Mouse (Mus musculus) midbrain, embryonic 12.5 days (tissue): ENCODE results near the gene Akap11. TPM values are rescaled to one million over a fixed set of nuclear protein-coding genes. Genes with fewer than 3 reads are reported as not detected.

Source experiments
- ATAC-seq: fragments of 200-750 bp; cut with Nextera tagmentation; 2 replicates; pipeline ENCODE4 v1.8.0; 2017; ENCODE audit warnings: low read depth, moderate TSS enrichment, moderate library complexity; ENCODE audit not compliant: low FRiP score
- H3K27ac ChIP-seq: fragments of 300-500 bp; sonication (generic); replicated peaks from 2 replicates; pipeline ENCODE4 v1.5.1; 2016; ENCODE audit warnings: mild to moderate bottlenecking
- H3K27me3 ChIP-seq: fragments of 300-500 bp; sonication (generic); 2 replicates; pipeline ENCODE4 v1.6.1; 2016; ENCODE audit warnings: mild to moderate bottlenecking
- H3K36me3 ChIP-seq: fragments of 300-500 bp; sonication (generic); 2 replicates; pipeline ENCODE4 v1.6.1; 2016
- H3K4me1 ChIP-seq: fragments of 300-500 bp; sonication (generic); 2 replicates; pipeline ENCODE4 v1.6.1; 2016
- H3K4me2 ChIP-seq: fragments of 300-500 bp; sonication (generic); replicated peaks from 2 replicates; pipeline ENCODE4 v1.6.1; 2016; ENCODE audit warnings: mild to moderate bottlenecking, moderate library complexity
- H3K4me3 ChIP-seq: fragments of 300-500 bp; sonication (generic); 2 replicates; pipeline ENCODE4 v1.5.1; 2016; ENCODE audit warnings: mild to moderate bottlenecking
- H3K9ac ChIP-seq: fragments of 300-500 bp; sonication (generic); replicated peaks from 2 replicates; pipeline ENCODE4 v1.6.1; 2016; ENCODE audit warnings: mild to moderate bottlenecking, moderate library complexity
- H3K9me3 ChIP-seq: fragments of 300-500 bp; sonication (generic); 2 replicates; pipeline ENCODE4 v1.6.1; 2016; ENCODE audit warnings: mild to moderate bottlenecking
- WGBS: fragments of 180-500 bp; shearing (Covaris S2); methylation state at CpG from one replicate; pipeline ENCODE4 v1.1.7; 2016; 5-methylcytosine and 5-hydroxymethylcytosine counted together
- polyA plus RNA-seq: library from polyadenylated mRNA; unstranded; fragments of >200 nt; fragmentation: Nextera tagmentation; extraction: Ambion mirVana; gene quantifications from 2 replicates; pipeline ENCODE4 v1.2.1, GENCODE M21; 2016

Gene Akap11
- polyA plus RNA-seq, 1 experiment from 2014 or later, result 35.1 TPM

- Histone ChIP-seq H3K4me1 (no peaks in the 10 kb centered on the region), H3K9me3 (no peaks in the 10 kb centered on the region), H3K4me2 (no peak overlapping the region), H3K9ac (no peak overlapping the region), H3K27ac (no peak overlapping the region), H3K27me3 (no peaks in the 10 kb centered on the region), H3K4me3 (no peak overlapping the region), H3K36me3 (no peaks in the 10 kb centered on the region)
- ATAC-seq, result no peak
- WGBS, result 90% methylated on average over 4 of the region's 4 CpGs
Measured at GRCm38 (mm10) chr14:78470714-78471113, 65.9 kb downstream of the Akap11 start.

- ATAC-seq, result no peak
- no peak overlapping the region for H3K9ac ChIP-seq
- H3K36me3 ChIP-seq, result no peaks in the 10 kb centered on the region
- WGBS, result 78% methylated on average over 7 of the region's 7 CpGs
- H3K4me2 ChIP-seq, result no peak overlapping the region
- H3K4me1 ChIP-seq, result no peaks in the 10 kb centered on the region
- H3K4me3 ChIP-seq, result no peak overlapping the region
- H3K27ac ChIP-seq, result no peak overlapping the region
- no peaks in the 10 kb centered on the region for H3K27me3 ChIP-seq
- no peaks in the 10 kb centered on the region for H3K9me3 ChIP-seq
Measured at GRCm38 (mm10) chr14:78468991-78469390, 67.6 kb downstream of the Akap11 start.

- H3K4me3 ChIP-seq, result no peak overlapping the region
Measured at GRCm38 (mm10) chr14:78467994-78468393, 68.6 kb downstream of the Akap11 start.

DNA sequence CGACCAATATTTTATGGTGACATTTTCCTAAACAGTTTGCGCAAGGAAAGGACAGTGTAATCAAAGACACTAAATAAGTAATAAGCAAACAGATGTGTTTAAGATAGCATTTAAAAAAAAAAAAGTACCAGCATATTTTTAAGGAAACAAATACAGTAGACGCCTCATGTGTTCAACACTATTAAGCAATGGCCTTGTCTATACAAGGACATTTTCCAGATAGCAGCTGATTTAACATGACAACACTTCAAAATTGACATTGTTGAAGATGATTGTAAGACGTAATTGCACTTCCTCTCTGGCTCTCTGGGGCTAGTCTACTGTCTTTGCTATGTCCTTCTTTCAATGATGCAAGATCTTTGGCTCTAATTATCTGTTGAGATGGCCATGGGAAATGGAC, 72.3 kb downstream of the Akap11 start:
- H3K27me3 ChIP-seq, result no peaks in the 10 kb centered on the region
- no peaks in the 10 kb centered on the region for H3K4me1 ChIP-seq
- no peaks in the 10 kb centered on the region for H3K36me3 ChIP-seq
- H3K27ac ChIP-seq, result no peak overlapping the region
- H3K9ac ChIP-seq, result no peak overlapping the region
- ATAC-seq, result no peak
- H3K4me3 ChIP-seq, result no peak overlapping the region
- 85% methylated on average over 4 of the region's 4 CpGs for WGBS
- H3K9me3 ChIP-seq, result no peaks in the 10 kb centered on the region
- no peak overlapping the region for H3K4me2 ChIP-seq

More at GRCm38 (mm10) chr14:78467994-78468393, 68.6 kb downstream of the Akap11 start:
- Histone ChIP-seq H3K9ac (no peak overlapping the region), H3K27me3 (no peaks in the 10 kb centered on the region), H3K4me1 (no peaks in the 10 kb centered on the region), H3K9me3 (no peaks in the 10 kb centered on the region), H3K27ac (no peak overlapping the region), H3K4me2 (no peak overlapping the region), H3K36me3 (no peaks in the 10 kb centered on the region)
- ATAC-seq, result no peak
- WGBS, result 89% methylated on average over 4 of the region's 4 CpGs

DNA sequence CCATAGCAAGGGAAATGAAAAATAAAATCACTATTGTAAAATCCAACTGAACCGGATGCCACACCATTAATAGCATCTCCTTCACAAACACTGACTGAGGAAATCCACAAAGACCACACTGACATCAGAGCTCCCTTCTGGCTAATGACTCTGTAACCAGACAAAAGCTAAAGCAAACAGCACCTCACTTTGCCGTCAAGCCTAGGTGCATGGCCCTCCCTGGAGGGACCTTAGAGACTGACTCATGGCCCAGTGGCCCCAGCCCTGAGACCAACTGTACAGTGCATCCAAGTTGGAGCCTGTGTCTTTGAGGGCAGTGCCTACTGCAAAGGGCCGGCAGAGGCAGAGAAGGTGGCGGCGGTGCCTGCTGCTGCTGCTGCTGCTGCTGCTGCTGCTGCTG, 77.5 kb downstream of the Akap11 start:
- no peaks in the 10 kb centered on the region for H3K27me3 ChIP-seq
- no peaks in the 10 kb centered on the region for H3K4me1 ChIP-seq
- no peak for ATAC-seq
- no peak overlapping the region for H3K4me2 ChIP-seq
- H3K9me3 ChIP-seq, result no peaks in the 10 kb centered on the region
- H3K27ac ChIP-seq, result no peak overlapping the region
- 65% methylated on average over 5 of the region's 5 CpGs for WGBS
- H3K36me3 ChIP-seq, result no peaks in the 10 kb centered on the region
- H3K4me3 ChIP-seq, result no peak overlapping the region
- H3K9ac ChIP-seq, result no peak overlapping the region

GRCm38 (mm10) chr14:78458705-78459104, 77.9 kb downstream of the Akap11 start:
- no peak overlapping the region for H3K27ac ChIP-seq
- no peaks in the 10 kb centered on the region for H3K4me1 ChIP-seq
- no peaks in the 10 kb centered on the region for H3K36me3 ChIP-seq
- H3K4me2 ChIP-seq, result no peak overlapping the region
- ATAC-seq, result no peak
- no peak overlapping the region for H3K9ac ChIP-seq
- no peaks in the 10 kb centered on the region for H3K27me3 ChIP-seq
- H3K9me3 ChIP-seq, result no peaks in the 10 kb centered on the region
- 75% methylated on average over 5 of the region's 5 CpGs for WGBS
- no peak overlapping the region for H3K4me3 ChIP-seq

- ATAC-seq, result no peak
Measured at GRCm38 (mm10) chr14:78454970-78455369, 81.6 kb downstream of the Akap11 start.

DNA sequence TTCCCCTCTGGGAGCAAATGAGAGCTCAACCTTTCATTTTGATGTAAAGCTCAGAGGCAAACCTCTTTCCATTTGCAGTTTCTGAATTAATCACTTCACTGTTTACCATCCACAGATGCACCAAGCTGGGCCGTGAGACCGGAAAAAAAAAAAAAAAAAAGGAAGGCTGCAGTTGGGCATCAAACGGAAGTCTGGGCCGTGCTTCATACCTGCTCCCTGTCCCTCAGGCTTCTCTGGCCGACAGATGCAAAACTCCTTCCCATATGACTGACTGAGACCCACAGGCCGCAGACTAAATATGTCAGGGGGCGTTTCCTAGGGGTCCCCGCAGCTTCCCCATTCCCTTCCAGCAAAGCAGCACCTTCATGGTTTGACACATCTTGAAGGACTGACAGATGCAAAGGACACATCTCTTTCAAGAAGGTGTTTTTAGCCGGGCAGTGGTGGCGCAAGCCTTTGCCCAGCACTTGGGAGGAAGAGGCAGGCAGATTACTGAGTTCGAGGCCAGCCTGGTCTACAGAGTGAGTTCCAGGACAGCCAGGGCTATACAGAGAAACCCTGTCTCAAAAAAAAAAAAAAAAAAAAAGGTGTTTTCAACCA, 87.7 kb downstream of the Akap11 start:
- Histone ChIP-seq H3K9ac (no peak overlapping the region), H3K4me2 (no peak overlapping the region), H3K27ac (no peak overlapping the region), H3K36me3 (no peaks in the 10 kb centered on the region), H3K4me3 (no peak overlapping the region), H3K9me3 (no peaks in the 10 kb centered on the region), H3K4me1 (no peaks in the 10 kb centered on the region), H3K27me3 (no peaks in the 10 kb centered on the region)
- WGBS, result 86% methylated on average over 11 of the region's 11 CpGs
- no peak for ATAC-seq

More at GRCm38 (mm10) chr14:78454970-78455369, 81.6 kb downstream of the Akap11 start:
- Histone ChIP-seq H3K9ac (no peak overlapping the region), H3K4me2 (no peak overlapping the region), H3K27ac (no peak overlapping the region), H3K36me3 (no peaks in the 10 kb centered on the region), H3K27me3 (no peaks in the 10 kb centered on the region), H3K4me3 (no peak overlapping the region), H3K4me1 (no peaks in the 10 kb centered on the region), H3K9me3 (no peaks in the 10 kb centered on the region)
- WGBS, result 90% methylated on average over 5 of the region's 5 CpGs

DNA sequence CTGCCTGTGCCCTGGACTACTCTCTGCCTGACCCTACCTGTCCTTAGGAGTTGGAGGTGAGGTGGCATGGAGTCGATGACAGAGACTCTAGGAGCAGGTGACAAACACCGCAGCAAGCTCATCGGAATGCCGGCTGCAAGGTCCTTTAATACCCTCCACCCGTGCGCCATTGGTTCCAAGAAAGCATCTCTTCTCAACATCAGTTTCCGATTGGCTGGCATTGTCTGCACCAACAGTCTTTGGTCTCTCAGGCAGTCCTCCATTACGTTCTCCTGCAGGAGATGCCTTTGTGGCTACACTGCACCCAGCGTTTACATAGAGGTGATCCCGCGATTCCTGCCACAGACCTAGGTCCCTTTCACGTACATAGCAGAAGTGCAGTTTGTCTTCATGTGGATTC, 88.6 kb downstream of the Akap11 start:
- Histone ChIP-seq H3K4me2 (no peak overlapping the region), H3K27me3 (no peaks in the 10 kb centered on the region), H3K9ac (no peak overlapping the region), H3K36me3 (no peaks in the 10 kb centered on the region), H3K4me1 (no peaks in the 10 kb centered on the region), H3K27ac (no peak overlapping the region), H3K9me3 (no peaks in the 10 kb centered on the region), H3K4me3 (no peak overlapping the region)
- 90% methylated on average over 12 of the region's 12 CpGs for WGBS
- no peak for ATAC-seq

- WGBS, result 85% methylated on average over 3 of the region's 3 CpGs
Measured at GRCm38 (mm10) chr14:78447542-78447941, 89.1 kb downstream of the Akap11 start.

More at GRCm38 (mm10) chr14:78447542-78447941, 89.1 kb downstream of the Akap11 start:
- no peaks in the 10 kb centered on the region for H3K27me3 ChIP-seq
- H3K9ac ChIP-seq, result no peak overlapping the region
- no peaks in the 10 kb centered on the region for H3K9me3 ChIP-seq
- H3K4me3 ChIP-seq, result no peak overlapping the region
- H3K36me3 ChIP-seq, result no peaks in the 10 kb centered on the region
- no peaks in the 10 kb centered on the region for H3K4me1 ChIP-seq
- H3K4me2 ChIP-seq, result no peak overlapping the region
- H3K27ac ChIP-seq, result no peak overlapping the region
- no peak for ATAC-seq

Other genes with a start within 250 kb of the Akap11 start
- gene Tnfsf11, start 228.8 kb downstream of the Akap11 start, polyA plus RNA-seq, result 0.13 and 0.33 TPM in 2 replicates
- 1.6 and 1.8 TPM in 2 replicates for gene Dgkh, start 196.0 kb upstream of the Akap11 start, polyA plus RNA-seq